Mouse (Mus musculus) liver, adult 2 months (tissue): Measurements from ENCODE around the gene Tmpo.

ENCODE experiments used
- CTCF ChIP-seq: fragments of 200-500 bp; IDR thresholded peaks from 2 replicates; pipeline ENCODE4 v1.5.1; 2011; ENCODE audit warnings: low read depth, low read length, control low read depth
- POLR2A ChIP-seq: fragments of 200-500 bp; IDR thresholded peaks from 2 replicates; pipeline ENCODE4 v1.6.1; 2011; ENCODE audit warnings: low read length, control low read depth; ENCODE audit not compliant: insufficient read depth; ENCODE audit errors: extremely low read depth

DNA sequence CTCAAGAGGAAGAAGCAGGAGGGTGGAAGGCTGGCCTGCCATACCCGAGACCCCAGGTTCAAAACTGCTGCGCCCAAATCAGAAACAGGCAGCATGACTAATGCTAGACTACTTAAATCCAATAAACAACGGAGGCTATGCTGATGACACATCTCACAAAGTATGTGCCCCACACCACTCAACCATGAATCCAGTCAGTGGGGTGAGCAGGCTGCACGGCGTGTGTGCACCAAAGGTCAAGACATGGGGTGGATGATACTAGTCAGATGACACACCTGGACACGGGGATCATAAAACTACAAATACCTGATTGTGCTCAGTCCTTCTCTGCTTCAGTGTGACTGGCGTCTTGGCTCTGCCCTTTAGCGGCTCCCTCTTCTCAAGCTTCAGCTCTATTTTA lies 22.7 kb downstream of the Tmpo start:
- TF ChIP-seq CTCF, result no peak
- no peak for TF ChIP-seq POLR2A
